ENCODE assay signal across 15 mouse cellular contexts in genomic region chr6:62066363-62067023, GRCm38 (mm10).
A peak's percentile ranks its signal among the peaks of the same experiment; 100 is the strongest.
DNase-seq lines count a peak whose midpoint lies in the region; ATAC-seq lines count a peak whose summit lies in the region.
"Had no signal": no experiment of that assay in that cellular context is flagged by ENCODE, and none has a peak within 500 bp of the region (broad histone marks: within the 10 kb centered on the region; RNA-seq: fewer than 3 reads in every experiment).

No protein-coding gene starts in this region.

- peak; percentile 3 for DNase-seq in embryo, embryonic 11 days
- no peak for DNase-seq in embryo, embryonic 10 days (ENCODE audit: low spot score)
- peak; percentile 7 for DNase-seq in right cerebral cortex, adult 18-20 months
- no peak for DNase-seq in right cerebral cortex, adult 2 months (ENCODE audit: low spot score in 2 of 2)
- peak; percentile 62 for DNase-seq in midbrain, embryonic 14.5 days
- no peak for DNase-seq in cerebellum, postnatal 14 days
- DNase-seq in cerebellum, postnatal 36 days, result no peak
- DNase-seq: cerebellum, adult 8-10 months; gastrocnemius, postnatal 36 days; lung, adult 2 months had no signal

- 0 out of 2 replicates have a peak overlapping the region, but pooled peaks have one; percentile 20 for H3K27ac ChIP-seq in midbrain, embryonic 14.5 days (replicated peaks; ENCODE audit: low read depth, low read length)
- H3K27ac ChIP-seq in intestine, embryonic 16.5 days (ENCODE audit: low read length), result no peak overlapping the region
- H3K27ac ChIP-seq: heart, embryonic 15.5 days; kidney, embryonic 15.5 days; limb, embryonic 15.5 days had no signal

- no peak overlapping the region for H3K4me3 ChIP-seq in midbrain, embryonic 14.5 days (replicated peaks; ENCODE audit: low read depth, low read length)
- H3K4me3 ChIP-seq in intestine, embryonic 16.5 days (ENCODE audit: low read length), result no peak overlapping the region
- H3K4me3 ChIP-seq: heart, embryonic 15.5 days; kidney, embryonic 15.5 days; limb, embryonic 15.5 days had no signal

- no peaks in the 10 kb centered on the region for H3K27me3 ChIP-seq in midbrain, embryonic 14.5 days (ENCODE audit: control insufficient read depth, insufficient read depth, low read length)
- H3K27me3 ChIP-seq in intestine, embryonic 16.5 days (replicated peaks; ENCODE audit: control insufficient read depth, insufficient read depth, low read length), result no peaks in the 10 kb centered on the region
- H3K27me3 ChIP-seq: CH12.LX; heart, embryonic 15.5 days; kidney, embryonic 15.5 days; limb, embryonic 15.5 days had no signal

- ATAC-seq in midbrain, embryonic 14.5 days (ENCODE audit: low FRiP score, low TSS enrichment), result peak; percentile 85; the same call in 1 of the 2 replicates
- ATAC-seq in intestine, embryonic 16.5 days, result no peak

- H3K9me3 ChIP-seq in midbrain, embryonic 14.5 days (ENCODE audit: control insufficient read depth, low read length), result no peaks in the 10 kb centered on the region
- no peaks in the 10 kb centered on the region for H3K9me3 ChIP-seq in intestine, embryonic 16.5 days (ENCODE audit: control insufficient read depth, low read length)
- H3K9me3 ChIP-seq: heart, embryonic 15.5 days; kidney, embryonic 15.5 days; limb, embryonic 15.5 days had no signal

- no peak overlapping the region for H3K9ac ChIP-seq in midbrain, embryonic 14.5 days (replicated peaks; ENCODE audit: low read length)
- no peak overlapping the region for H3K9ac ChIP-seq in intestine, embryonic 16.5 days (ENCODE audit: low read depth, low read length)
- H3K9ac ChIP-seq: heart, embryonic 15.5 days; kidney, embryonic 15.5 days; limb, embryonic 15.5 days had no signal

- WGBS in midbrain, embryonic 14.5 days, result 25% methylated on average over 6 of the region's 6 CpGs
- WGBS in intestine, embryonic 16.5 days, result 53% methylated on average over 6 of the region's 6 CpGs

- H3K4me1 ChIP-seq in midbrain, embryonic 14.5 days (ENCODE audit: control insufficient read depth, insufficient read depth, low read length), result no peaks in the 10 kb centered on the region; the same call in 1 of the 2 replicates
- no peaks in the 10 kb centered on the region for H3K4me1 ChIP-seq in intestine, embryonic 16.5 days (ENCODE audit: control insufficient read depth, insufficient read depth, low read length)
- H3K4me1 ChIP-seq: heart, embryonic 15.5 days; kidney, embryonic 15.5 days; limb, embryonic 15.5 days had no signal

- no peak overlapping the region for H3K4me2 ChIP-seq in midbrain, embryonic 14.5 days (ENCODE audit: low read length)
- no peak overlapping the region for H3K4me2 ChIP-seq in intestine, embryonic 16.5 days (ENCODE audit: low read depth, low read length)
- H3K4me2 ChIP-seq: heart, embryonic 15.5 days; kidney, embryonic 15.5 days; limb, embryonic 15.5 days had no signal

- no peaks in the 10 kb centered on the region for H3K36me3 ChIP-seq in midbrain, embryonic 14.5 days (ENCODE audit: control insufficient read depth, insufficient read depth, low read length)
- H3K36me3 ChIP-seq in intestine, embryonic 16.5 days (ENCODE audit: control insufficient read depth, insufficient read depth, low read length), result no peaks in the 10 kb centered on the region
- H3K36me3 ChIP-seq: heart, embryonic 15.5 days; kidney, embryonic 15.5 days; limb, embryonic 15.5 days had no signal

Comparison
In these comparisons a context has a peak if more than half of its experiments do, and no peak if none do; other contexts are left out.
1. DNase-seq: peak in embryo, embryonic 11 days (single experiment), right cerebral cortex, adult 18-20 months (single experiment) and midbrain, embryonic 14.5 days (single experiment); none in embryo, embryonic 10 days (single experiment), right cerebral cortex, adult 2 months (0 of 2), cerebellum, postnatal 14 days (0 of 2) and cerebellum, postnatal 36 days (0 of 2).